Mouse (Mus musculus) limb, embryonic 13.5 days (tissue): ENCODE measurements around the gene Theg. TPM values are rescaled to one million over a fixed set of nuclear protein-coding genes. Genes with fewer than 3 reads are reported as not detected.
A peak's percentile ranks its signal among the peaks of the same experiment; 100 is the strongest.

Source experiments
- ATAC-seq: fragments of 200-750 bp; cut with Nextera tagmentation; 2 replicates; pipeline ENCODE4 v1.8.0; 2017; ENCODE audit warnings: low read depth, moderate number of reproducible peaks, moderate TSS enrichment; ENCODE audit not compliant: low FRiP score
- H3K27ac ChIP-seq: fragments of 300-500 bp; sonication (generic); 2 replicates; pipeline ENCODE4 v1.5.1; 2015; ENCODE audit warnings: inconsistent platforms, mild to moderate bottlenecking, moderate library complexity
- H3K27me3 ChIP-seq: fragments of 300-500 bp; sonication (generic); 2 replicates; pipeline ENCODE4 v1.6.1; 2015; ENCODE audit warnings: mild to moderate bottlenecking, inconsistent platforms
- H3K36me3 ChIP-seq: fragments of 300-500 bp; sonication (generic); 2 replicates; pipeline ENCODE4 v1.6.1; 2015; ENCODE audit warnings: inconsistent platforms, mild to moderate bottlenecking, moderate library complexity
- H3K4me1 ChIP-seq: fragments of 300-500 bp; sonication (generic); 2 replicates; pipeline ENCODE4 v1.6.1; 2015; ENCODE audit warnings: inconsistent platforms
- H3K4me2 ChIP-seq: fragments of 300-500 bp; sonication (generic); replicated peaks from 2 replicates; pipeline ENCODE4 v1.6.1; 2015; ENCODE audit warnings: inconsistent platforms, mild to moderate bottlenecking, moderate library complexity
- H3K4me3 ChIP-seq: fragments of 300-500 bp; sonication (generic); 2 replicates; pipeline ENCODE4 v1.5.1; 2015; ENCODE audit warnings: moderate library complexity, mild to moderate bottlenecking, inconsistent platforms
- H3K9ac ChIP-seq: fragments of 300-500 bp; sonication (generic); 2 replicates; pipeline ENCODE4 v1.6.1; 2015; ENCODE audit warnings: mild to moderate bottlenecking, inconsistent platforms
- H3K9me3 ChIP-seq: fragments of 300-500 bp; sonication (generic); 2 replicates; pipeline ENCODE4 v1.6.1; 2016; ENCODE audit warnings: inconsistent platforms
- WGBS: fragments of 180-500 bp; shearing (Covaris S2); methylation state at CpG from one replicate; pipeline ENCODE4 v1.1.7; 2015; 5-methylcytosine and 5-hydroxymethylcytosine counted together
- polyA plus RNA-seq: library from polyadenylated mRNA; unstranded; fragments of >200 nt; fragmentation: Nextera tagmentation; extraction: Ambion mirVana; gene quantifications from 2 replicates; pipeline ENCODE4 v1.2.1, GENCODE M21; 2015

The Theg gene
- polyA plus RNA-seq, 1 experiment from 2014 or later: not detected

DNA sequence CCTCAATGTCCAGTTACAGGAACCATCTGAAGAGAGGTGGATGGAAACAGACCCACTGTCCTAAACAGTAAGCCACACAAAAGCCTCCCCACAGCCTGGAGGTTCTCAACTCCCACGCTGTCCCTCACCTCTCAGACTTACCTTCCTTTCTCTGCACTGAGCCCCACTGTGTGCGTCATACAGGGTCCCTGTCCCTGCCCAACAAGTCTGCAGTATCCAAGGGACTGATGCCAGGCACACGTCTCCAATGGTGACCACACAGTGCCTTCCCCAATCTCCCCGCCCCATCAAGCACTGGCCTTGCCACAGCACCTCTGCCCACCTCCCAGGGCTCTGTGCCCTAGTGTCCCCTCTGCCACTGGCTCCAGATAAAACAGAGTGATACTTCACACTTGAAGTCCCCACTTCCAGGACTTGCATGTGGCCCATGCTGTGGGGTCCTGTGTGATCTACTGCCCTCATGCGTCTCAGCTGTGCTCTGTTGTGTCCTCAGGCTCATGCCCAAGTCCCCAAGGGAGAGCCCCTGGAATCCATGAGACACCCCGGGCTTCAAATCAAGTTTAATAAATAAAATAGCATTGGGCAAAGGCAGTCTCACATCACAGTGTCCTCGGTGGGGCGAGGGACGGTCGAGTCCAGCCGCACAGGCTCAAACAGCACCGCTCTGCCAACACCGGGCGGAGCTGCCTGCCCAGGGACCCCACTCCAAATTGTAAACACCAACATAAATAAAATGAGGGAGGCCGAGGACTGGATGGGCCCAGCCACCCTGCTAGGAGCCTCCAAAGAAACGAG, 47.2 kb downstream of the Theg start:
- Histone ChIP-seq H3K36me3 (peaks cover 68% of the 10 kb centered on the region), H3K9ac (no peak overlapping the region), H3K4me2 (no peak overlapping the region), H3K27me3 (no peaks in the 10 kb centered on the region), H3K4me1 (no peaks in the 10 kb centered on the region), H3K27ac (no peak overlapping the region), H3K9me3 (no peaks in the 10 kb centered on the region), H3K4me3 (no peak overlapping the region)
- ATAC-seq: no peak
- WGBS: 94% methylated on average over 16 of the region's 16 CpGs

DNA sequence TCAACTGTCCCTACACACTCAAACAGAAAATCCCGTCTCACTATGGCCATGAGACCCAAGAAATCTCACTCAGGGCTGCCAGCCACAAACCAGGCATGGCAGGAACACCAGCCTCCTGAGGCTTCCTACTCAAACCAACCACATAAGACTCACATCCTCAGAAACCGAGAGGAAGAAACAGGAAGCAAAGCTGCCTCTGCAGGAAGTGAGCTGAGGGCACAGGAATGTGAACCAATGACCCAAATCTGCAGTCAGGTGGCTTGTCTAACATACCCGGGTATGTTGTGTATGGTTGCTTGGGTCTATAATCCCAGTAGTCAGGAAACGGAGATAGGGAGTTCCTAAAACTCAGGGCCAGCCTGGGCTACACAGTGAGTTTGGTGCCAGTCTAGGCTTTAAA, 48.3 kb downstream of the Theg start:
- H3K4me2 ChIP-seq: no peak overlapping the region
- H3K27me3 ChIP-seq: no peaks in the 10 kb centered on the region
- no peak overlapping the region for H3K4me3 ChIP-seq
- no peaks in the 10 kb centered on the region for H3K9me3 ChIP-seq
- 69% methylated on average over 4 of the region's 4 CpGs for WGBS
- no peak overlapping the region for H3K27ac ChIP-seq
- ATAC-seq: no peak
- H3K4me1 ChIP-seq: peaks cover 2% of the 10 kb centered on the region; the same call in 1 of the 2 replicates
- H3K9ac ChIP-seq: no peak overlapping the region
- peaks cover 58% of the 10 kb centered on the region for H3K36me3 ChIP-seq

DNA sequence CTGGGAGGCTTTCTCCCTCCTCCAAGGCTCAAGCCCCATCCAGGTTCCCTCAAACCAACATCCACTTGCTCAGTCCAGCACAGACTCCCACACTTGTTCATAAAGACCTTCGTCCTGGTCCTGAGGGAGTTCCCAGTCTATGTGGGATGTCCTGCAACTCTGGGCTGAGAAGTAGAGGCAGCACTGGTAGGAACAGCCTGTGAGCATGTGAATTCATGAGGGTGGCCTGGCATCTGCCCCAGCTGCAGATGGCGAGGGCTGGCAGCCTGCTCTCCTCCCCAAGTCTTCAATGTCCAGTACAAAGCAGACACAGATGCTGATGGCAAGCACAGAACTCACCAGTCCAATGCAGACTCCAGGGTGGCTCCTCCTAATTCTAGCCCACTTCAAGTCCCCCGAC, 48.8 kb downstream of the Theg start:
- Histone ChIP-seq H3K4me3 (no peak overlapping the region), H3K27me3 (no peaks in the 10 kb centered on the region), H3K9ac (no peak overlapping the region), H3K4me2 (no peak overlapping the region), H3K9me3 (no peaks in the 10 kb centered on the region), H3K36me3 (peaks cover 52% of the 10 kb centered on the region), H3K4me1 (peaks cover 4% of the 10 kb centered on the region; the same call in 1 of the 2 replicates), H3K27ac (no peak overlapping the region)
- 93% methylated on average over 3 of the region's 3 CpGs for WGBS
- ATAC-seq: no peak

DNA sequence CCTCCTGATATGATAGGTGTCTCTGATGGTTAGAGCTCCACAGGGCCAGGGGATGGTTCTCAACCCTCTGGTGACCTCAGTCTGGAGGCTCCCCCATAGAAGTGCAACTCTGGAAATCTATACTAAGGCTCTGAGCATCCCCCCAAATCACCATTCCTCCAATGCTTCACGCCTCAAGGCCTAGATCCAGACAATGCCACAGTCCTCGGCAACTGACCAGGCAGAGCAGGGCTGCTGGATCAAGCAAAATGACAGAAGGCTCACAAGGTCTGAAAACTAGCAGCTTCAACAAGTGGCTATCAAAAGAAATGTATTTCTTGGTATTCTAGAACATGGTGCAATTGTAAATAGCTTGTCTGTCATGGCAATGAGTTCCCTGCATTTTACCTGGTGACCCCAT, 49.4 kb downstream of the Theg start:
- no peak overlapping the region for H3K9ac ChIP-seq
- peaks cover 8% of the 10 kb centered on the region; the same call in 1 of the 2 replicates for H3K4me1 ChIP-seq
- 90% methylated on average over 2 of the region's 2 CpGs for WGBS
- H3K4me2 ChIP-seq: no peak overlapping the region
- peaks cover 47% of the 10 kb centered on the region for H3K36me3 ChIP-seq
- no peaks in the 10 kb centered on the region for H3K27me3 ChIP-seq
- ATAC-seq: no peak
- no peak overlapping the region for H3K4me3 ChIP-seq
- H3K27ac ChIP-seq: no peak overlapping the region
- H3K9me3 ChIP-seq: no peaks in the 10 kb centered on the region

DNA sequence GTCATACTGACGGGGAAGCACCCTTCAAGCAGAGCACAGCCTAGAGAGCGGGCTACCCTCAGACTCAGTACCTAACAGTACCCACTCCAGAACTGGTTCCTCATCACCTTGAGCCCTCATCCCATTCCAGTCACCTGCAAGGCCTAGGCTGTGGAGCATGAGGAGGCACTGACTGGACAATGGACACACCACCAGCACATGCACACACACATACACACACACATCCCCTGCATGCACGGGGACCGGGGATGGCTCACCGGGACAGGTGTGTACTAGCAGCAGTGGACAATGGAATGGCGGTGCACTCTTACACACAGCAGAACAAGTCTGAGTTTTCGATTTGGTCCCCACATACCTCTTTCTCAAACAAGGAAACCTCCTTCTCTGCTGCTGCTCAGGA, 49.9 kb downstream of the Theg start:
- no peaks in the 10 kb centered on the region for H3K27me3 ChIP-seq
- no peaks in the 10 kb centered on the region for H3K9me3 ChIP-seq
- no peak overlapping the region for H3K27ac ChIP-seq
- H3K36me3 ChIP-seq: peaks cover 42% of the 10 kb centered on the region
- no peak for ATAC-seq
- no peak overlapping the region for H3K9ac ChIP-seq
- H3K4me1 ChIP-seq: peaks cover 14% of the 10 kb centered on the region; the same call in 1 of the 2 replicates
- H3K4me2 ChIP-seq: no peak overlapping the region
- no peak overlapping the region for H3K4me3 ChIP-seq
- WGBS: 85% methylated on average over 7 of the region's 7 CpGs

DNA sequence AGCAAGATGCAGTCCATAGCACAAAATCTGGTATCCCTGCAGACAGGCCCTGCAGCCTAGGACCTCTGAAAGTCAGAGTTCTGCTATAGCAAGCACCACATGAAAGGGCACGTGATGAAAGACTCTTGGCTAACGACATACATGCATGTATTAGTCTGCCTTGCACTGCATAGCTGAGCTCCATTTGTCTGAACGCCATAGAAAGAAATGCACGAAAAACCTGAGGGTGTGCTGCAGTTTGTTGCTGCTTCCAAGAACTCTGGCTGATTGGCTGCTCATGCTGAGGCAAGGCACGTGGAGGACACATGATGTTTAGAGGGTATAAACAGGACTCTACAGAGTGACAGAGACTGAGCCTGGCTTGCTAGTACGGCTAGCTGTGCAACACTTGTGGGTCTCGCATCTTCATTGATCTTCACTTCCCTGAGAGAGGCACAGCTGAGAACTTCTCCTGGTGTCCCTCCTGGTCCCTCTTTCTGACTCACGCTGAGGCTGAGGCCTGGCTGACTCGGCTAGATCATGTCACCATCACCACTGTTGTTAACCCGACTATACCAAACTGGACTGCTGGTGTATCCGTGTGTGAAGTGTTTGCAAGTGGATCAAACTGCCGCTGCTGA, 50.6 kb downstream of the Theg start:
- Histone ChIP-seq H3K4me1 (peaks cover 14% of the 10 kb centered on the region; the same call in 1 of the 2 replicates), H3K4me2 (no peak overlapping the region), H3K27me3 (no peaks in the 10 kb centered on the region), H3K4me3 (no peak overlapping the region), H3K9me3 (no peaks in the 10 kb centered on the region), H3K36me3 (peaks cover 35% of the 10 kb centered on the region), H3K27ac (no peak overlapping the region), H3K9ac (no peak overlapping the region)
- WGBS: 75% methylated on average over 12 of the region's 12 CpGs
- no peak for ATAC-seq

DNA sequence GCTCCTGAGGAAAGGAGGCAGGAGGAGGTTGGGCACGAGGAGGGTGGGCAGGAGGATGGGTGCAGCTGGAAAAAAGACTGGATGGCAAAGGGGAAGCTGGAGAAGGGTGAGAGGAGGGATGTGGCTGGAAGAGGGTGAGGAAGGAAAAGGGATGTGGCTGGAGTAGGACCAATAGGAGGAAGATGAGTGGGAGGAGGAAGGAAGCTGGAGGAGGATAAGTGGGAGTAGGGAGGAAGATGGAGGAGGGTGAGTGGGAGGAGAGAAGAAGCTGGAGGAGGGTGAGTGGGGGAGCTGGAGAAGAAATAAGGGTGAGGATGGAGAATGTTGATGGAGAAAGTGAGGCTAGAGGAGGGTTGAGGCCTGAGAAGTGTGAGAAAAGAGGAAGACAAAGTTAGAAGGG, 51.7 kb downstream of the Theg start:
- H3K36me3 ChIP-seq: peaks cover 25% of the 10 kb centered on the region
- peaks cover 14% of the 10 kb centered on the region; the same call in 1 of the 2 replicates for H3K4me1 ChIP-seq
- no peaks in the 10 kb centered on the region for H3K27me3 ChIP-seq
- no peak overlapping the region for H3K4me3 ChIP-seq
- H3K9ac ChIP-seq: no peak overlapping the region
- no peak for ATAC-seq
- no peak overlapping the region for H3K4me2 ChIP-seq
- H3K9me3 ChIP-seq: no peaks in the 10 kb centered on the region
- no peak overlapping the region for H3K27ac ChIP-seq
- WGBS: 57% methylated on average over 1 of the region's 1 CpGs

DNA sequence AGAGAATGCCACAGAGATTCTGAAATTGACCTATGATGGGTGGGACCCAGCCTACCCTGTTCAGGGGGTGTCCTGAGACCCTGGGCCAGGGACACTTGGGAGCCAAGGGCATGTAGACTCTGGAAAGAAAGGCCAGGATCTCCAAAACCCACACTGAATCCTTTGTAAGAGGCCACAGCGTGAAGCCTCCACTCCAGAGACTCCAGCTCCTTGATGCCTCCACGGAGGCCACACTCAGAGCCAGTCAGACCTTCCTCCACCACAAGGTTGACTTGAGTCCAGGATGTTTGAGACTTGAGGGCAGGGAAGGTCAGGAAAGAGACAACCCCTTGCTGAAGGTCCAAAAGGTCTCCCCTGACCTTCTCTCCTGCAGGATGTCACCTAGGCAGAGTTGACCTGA, 52.7 kb downstream of the Theg start:
- no peaks in the 10 kb centered on the region for H3K27me3 ChIP-seq
- ATAC-seq: no peak
- no peaks in the 10 kb centered on the region for H3K9me3 ChIP-seq
- WGBS: 83% methylated on average over 2 of the region's 2 CpGs
- H3K27ac ChIP-seq: no peak overlapping the region
- peaks cover 21% of the 10 kb centered on the region for H3K36me3 ChIP-seq
- no peak overlapping the region for H3K9ac ChIP-seq
- peaks cover 14% of the 10 kb centered on the region; the same call in 1 of the 2 replicates for H3K4me1 ChIP-seq
- H3K4me2 ChIP-seq: peak overlapping the region; percentile 96
- H3K4me3 ChIP-seq: no peak overlapping the region

DNA sequence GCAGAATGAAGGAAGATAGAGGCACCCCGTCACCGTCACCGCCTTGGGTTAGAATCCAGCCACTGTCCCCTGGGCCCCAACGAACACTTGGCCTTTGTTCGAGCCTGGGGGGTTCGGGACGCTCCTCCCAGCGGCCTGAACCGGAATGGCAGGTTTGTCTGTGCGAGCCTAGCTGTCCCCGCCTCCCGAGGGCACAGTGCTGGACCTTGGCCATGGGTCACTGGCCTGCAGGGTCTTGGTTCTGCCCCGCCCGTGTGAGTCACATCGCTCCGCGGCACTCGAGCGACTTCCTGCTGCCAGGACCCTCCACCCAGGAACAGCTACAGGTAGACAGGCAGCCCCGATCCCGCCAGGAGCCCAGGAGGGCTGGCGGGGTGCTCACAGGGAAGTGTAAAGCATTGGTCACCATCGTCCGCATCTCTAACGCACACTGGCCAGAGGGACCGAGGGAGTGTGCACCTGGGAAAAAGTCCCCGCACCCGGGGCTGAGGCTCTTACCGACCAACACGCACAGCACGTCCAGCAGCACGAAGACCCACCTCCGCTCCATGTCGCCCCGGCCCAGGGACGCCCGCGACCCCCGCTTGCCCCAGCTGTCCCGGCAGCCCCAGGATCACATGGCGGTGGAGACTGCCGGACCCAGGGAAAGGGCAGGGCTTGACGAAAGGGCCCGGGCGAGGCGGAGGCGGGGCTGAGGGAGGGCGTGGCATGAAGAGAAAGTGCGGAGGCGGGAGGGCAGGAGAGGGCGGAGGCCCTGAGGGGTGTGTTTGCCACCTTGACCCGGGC, 53.8 kb downstream of the Theg start, which contains the start of gene Plpp2:
Plpp2 (minus strand) TSS at position 671 of the 786 bp plus-strand sequence.
- peaks cover 14% of the 10 kb centered on the region for H3K36me3 ChIP-seq
- peak within 1 kb of the TSS; percentile 79 for H3K9ac ChIP-seq
- no peak within 1 kb of the TSS for H3K27ac ChIP-seq
- H3K9me3 ChIP-seq: no peaks in the 10 kb centered on the region
- peak within 1 kb of the TSS; percentile 96 for H3K4me2 ChIP-seq
- H3K4me1 ChIP-seq: peaks cover 14% of the 10 kb centered on the region; the same call in 1 of the 2 replicates
- peak; percentile 79 for ATAC-seq
- no peaks in the 10 kb centered on the region for H3K27me3 ChIP-seq
- peak within 1 kb of the TSS; percentile 68 for H3K4me3 ChIP-seq
- under 1% methylated on average over 52 of the region's 52 CpGs for WGBS

DNA sequence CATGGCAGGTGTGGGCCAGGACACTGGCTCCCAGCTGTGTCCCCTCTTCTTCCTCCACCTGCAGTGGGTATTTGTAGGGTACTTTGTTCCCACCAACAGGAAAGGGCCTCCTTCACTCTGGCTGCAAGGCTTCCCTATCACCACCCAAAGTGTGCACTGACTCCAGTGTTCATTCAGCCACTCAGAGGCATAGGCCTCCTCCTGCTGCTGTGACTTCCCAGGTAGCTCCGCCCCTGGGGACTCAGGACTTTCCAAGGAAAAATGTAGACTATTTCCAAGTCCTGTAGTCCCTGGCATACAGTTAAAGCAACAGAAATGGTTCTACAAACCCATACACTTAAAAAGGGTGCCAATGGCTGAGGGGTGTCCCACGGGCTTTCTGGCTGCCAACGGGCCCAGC, 54.5 kb downstream of the Theg start:
- peaks cover 14% of the 10 kb centered on the region; the same call in 1 of the 2 replicates for H3K4me1 ChIP-seq
- H3K4me2 ChIP-seq: peak overlapping the region; percentile 96
- no peaks in the 10 kb centered on the region for H3K9me3 ChIP-seq
- no peak overlapping the region for H3K27ac ChIP-seq
- H3K36me3 ChIP-seq: peaks cover 12% of the 10 kb centered on the region
- peak overlapping the region; percentile 68 for H3K4me3 ChIP-seq
- no peaks in the 10 kb centered on the region for H3K27me3 ChIP-seq
- peak overlapping the region; percentile 79 for H3K9ac ChIP-seq
- ATAC-seq: peak; percentile 2; the same call in 1 of the 2 replicates
- WGBS: 29% methylated on average over 3 of the region's 3 CpGs

DNA sequence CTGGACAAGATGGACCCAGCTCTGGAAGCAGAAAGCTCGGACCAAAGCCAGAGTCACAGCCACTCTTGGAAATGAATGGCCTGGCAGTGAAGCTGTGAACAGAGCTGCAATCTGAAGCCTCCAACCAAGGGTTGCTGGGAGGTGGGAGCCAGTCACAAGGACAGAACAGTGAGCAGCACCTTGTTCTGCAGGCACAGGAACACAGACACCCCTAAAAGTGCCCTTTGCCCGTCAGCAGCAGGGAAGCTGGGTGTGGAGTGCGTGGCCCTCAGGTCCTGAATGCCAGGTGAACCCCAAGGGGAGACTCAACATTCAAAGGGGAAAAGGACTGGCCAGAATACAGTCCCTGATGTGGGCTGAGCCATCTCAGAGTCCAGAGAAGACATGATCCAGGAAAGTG, 55.5 kb downstream of the Theg start:
- Histone ChIP-seq H3K27me3 (no peaks in the 10 kb centered on the region), H3K4me3 (no peak overlapping the region), H3K4me1 (peaks cover 14% of the 10 kb centered on the region; the same call in 1 of the 2 replicates), H3K27ac (no peak overlapping the region), H3K9ac (no peak overlapping the region), H3K4me2 (no peak overlapping the region), H3K9me3 (no peaks in the 10 kb centered on the region), H3K36me3 (peaks cover 23% of the 10 kb centered on the region)
- no peak for ATAC-seq
- WGBS: 81% methylated on average over 3 of the region's 3 CpGs

DNA sequence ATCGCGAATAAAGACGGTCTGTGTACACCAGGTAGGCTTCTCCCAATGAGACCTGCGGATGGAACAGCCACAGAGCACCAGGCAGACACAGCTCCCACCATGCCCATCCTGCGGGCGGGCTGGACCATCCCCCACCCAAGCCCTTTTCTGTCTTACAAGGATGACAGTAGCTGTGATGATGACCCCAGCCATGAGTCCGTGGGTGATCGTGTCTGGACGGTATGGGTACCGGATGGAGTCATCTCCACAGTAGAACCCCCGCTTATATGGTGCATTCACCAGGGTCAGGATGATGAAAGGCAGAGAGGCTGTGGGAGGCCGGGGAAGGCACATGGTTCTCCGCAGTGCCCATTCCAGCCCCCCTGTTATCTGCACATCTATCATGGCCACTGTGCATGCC, 56.4 kb downstream of the Theg start:
- 92% methylated on average over 13 of the region's 13 CpGs for WGBS
- no peaks in the 10 kb centered on the region for H3K9me3 ChIP-seq
- H3K4me2 ChIP-seq: no peak overlapping the region
- H3K27me3 ChIP-seq: no peaks in the 10 kb centered on the region
- H3K9ac ChIP-seq: no peak overlapping the region; the same call in 1 of the 2 replicates
- H3K27ac ChIP-seq: no peak overlapping the region
- H3K36me3 ChIP-seq: peaks cover 30% of the 10 kb centered on the region
- no peak for ATAC-seq
- H3K4me1 ChIP-seq: peaks cover 14% of the 10 kb centered on the region; the same call in 1 of the 2 replicates
- H3K4me3 ChIP-seq: no peak overlapping the region
